Comparison of ENCODE assay signal across 8 mouse cellular contexts in the genomic region with DNA sequence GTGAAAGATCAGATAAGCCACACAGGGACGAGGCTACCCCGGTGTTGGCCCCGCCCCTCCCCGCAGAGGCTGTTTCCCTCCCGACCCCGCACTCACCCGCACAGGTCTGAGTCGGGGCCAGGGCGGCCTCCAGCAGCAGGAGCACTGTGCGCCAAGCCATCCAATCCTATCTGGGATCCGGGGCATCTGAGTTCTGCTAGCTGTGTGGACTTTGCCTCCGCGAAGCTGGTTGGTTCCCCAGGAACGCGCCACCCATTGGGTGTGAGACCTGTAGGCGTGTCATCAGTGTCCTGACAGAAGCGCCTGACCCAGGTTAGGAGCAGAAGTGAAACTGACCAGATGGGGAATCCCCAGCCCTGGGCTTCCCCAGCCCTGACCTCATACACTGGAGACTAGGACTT. TPM values are rescaled to one million over a fixed set of nuclear protein-coding genes. Genes with fewer than 3 reads are reported as not detected.
DNase-seq lines count a peak whose midpoint lies in the region; ATAC-seq and TF ChIP-seq lines count a peak whose summit lies in the region.

No protein-coding gene starts in this region.

- no peak overlapping the region for H3K27ac ChIP-seq in embryonic fibroblast, embryonic 13.5 days (ENCODE audit: insufficient read depth, low read length)
- H3K27ac ChIP-seq in heart, embryonic 16.5 days (ENCODE audit: low read length): no peak overlapping the region
- H3K27ac ChIP-seq in small intestine, adult 2 months (ENCODE audit: insufficient read depth, low read depth, low read length): peak overlapping the region; percentile 87

- no peaks in the 10 kb centered on the region for H3K36me3 ChIP-seq in E14TG2a.4 (ENCODE audit: insufficient read depth, low read length)
- H3K36me3 ChIP-seq in heart, embryonic 16.5 days (ENCODE audit: control insufficient read depth, insufficient read depth): no peaks in the 10 kb centered on the region
- H3K36me3 ChIP-seq in small intestine, adult 2 months (ENCODE audit: control insufficient read depth, insufficient read depth, low read length): no peaks in the 10 kb centered on the region

- H3K4me2 ChIP-seq in heart, embryonic 16.5 days (ENCODE audit: low read depth, low read length): peak overlapping the region; percentile 64

- ATAC-seq in heart, embryonic 16.5 days (replicated peaks; ENCODE audit: extremely low read depth, insufficient read depth, low FRiP score): 0 out of 2 replicates have a peak, but pooled peaks have one; percentile 10

- no peaks in the 10 kb centered on the region for H3K9me3 ChIP-seq in E14TG2a.4 (ENCODE audit: low read length)
- H3K9me3 ChIP-seq in heart, embryonic 16.5 days (replicated peaks; ENCODE audit: control insufficient read depth, low read length): no peaks in the 10 kb centered on the region

- TF ChIP-seq CTCF in E14TG2a.4 (conservative IDR thresholded peaks at IDR 0.05; ENCODE audit: low read length): no peak
- no peak for TF ChIP-seq CTCF in embryonic fibroblast, embryonic 13.5 days (IDR thresholded peaks at IDR 0.05; ENCODE audit: borderline replicate concordance, insufficient read depth, low read length)
- no peak for TF ChIP-seq CTCF in small intestine, adult 2 months (IDR thresholded peaks at IDR 0.05; ENCODE audit: extremely low read depth, insufficient read length, insufficient replicate concordance, low read depth, low read length)

- peaks cover 50% of the 10 kb centered on the region for H3K4me1 ChIP-seq in E14TG2a.4 (replicated peaks; ENCODE audit: low read depth, low read length)
- H3K4me1 ChIP-seq in embryonic fibroblast, embryonic 13.5 days (ENCODE audit: control insufficient read depth, insufficient read depth, low read length): peaks cover 2% of the 10 kb centered on the region; the same call in 1 of the 2 replicates
- peaks cover 16% of the 10 kb centered on the region for H3K4me1 ChIP-seq in heart, embryonic 16.5 days (ENCODE audit: control insufficient read depth, insufficient read depth, low read length)
- H3K4me1 ChIP-seq in small intestine, adult 2 months (ENCODE audit: control insufficient read depth, insufficient read depth, insufficient read length, low read length): peaks cover 26% of the 10 kb centered on the region

- peaks cover 33% of the 10 kb centered on the region for H3K27me3 ChIP-seq in E14TG2a.4 (ENCODE audit: insufficient read depth, low read length)
- peaks cover 38% of the 10 kb centered on the region for H3K27me3 ChIP-seq in heart, embryonic 16.5 days (ENCODE audit: control insufficient read depth, insufficient read depth, low read length)
- H3K27me3 ChIP-seq in small intestine, adult 2 months (ENCODE audit: control insufficient read depth, insufficient read depth, low read length): no peaks in the 10 kb centered on the region

- H3K4me3 ChIP-seq in E14TG2a.4 (replicated peaks; ENCODE audit: low read length): peak overlapping the region; percentile 82
- peak overlapping the region; percentile 16; the same call in 1 of the 2 replicates for H3K4me3 ChIP-seq in embryonic fibroblast, embryonic 13.5 days (ENCODE audit: insufficient read depth, low read length)
- peak overlapping the region; percentile 52 for H3K4me3 ChIP-seq in heart, embryonic 16.5 days (ENCODE audit: low read length)
- peak overlapping the region; percentile 79 for H3K4me3 ChIP-seq in small intestine, adult 2 months (ENCODE audit: low read depth, low read length)

- WGBS in heart, embryonic 16.5 days: under 1% methylated on average over 17 of the region's 17 CpGs
- under 1% methylated on average over 17 of the region's 17 CpGs for WGBS in small intestine, adult 2 months

- no peak for TF ChIP-seq POLR2A in embryonic fibroblast, embryonic 13.5 days (IDR thresholded peaks at IDR 0.05; ENCODE audit: low read depth, low read length)
- TF ChIP-seq POLR2A in small intestine, adult 2 months (IDR thresholded peaks at IDR 0.05; ENCODE audit: low read depth, low read length): peak; percentile 82

- H3K9ac ChIP-seq in heart, embryonic 16.5 days (ENCODE audit: low read length): peak overlapping the region; percentile 34

- peak; percentile 89 for DNase-seq in adrenal gland, postnatal 14 days
- peak; percentile 85 for DNase-seq in kidney, postnatal 10 days
- peak; percentile 85 to 86 for DNase-seq in lung, postnatal 4 days
- no peak for DNase-seq in frontal cortex, adult 2 months (ENCODE audit: extremely low spot score in 1 of 2, low spot score in 1 of 2)

RNA-seq across cellular contexts. Expression of a gene that starts 21.5 kb away (rescaled TPM):
- 212 and 322 TPM in 2 replicates for total RNA-seq in adrenal gland, postnatal 14 days (2021)
- polyA plus RNA-seq in embryonic fibroblast, embryonic 13.5 days (2011; ENCODE audit: insufficient read length, low read depth, missing spikeins): 131 and 166 TPM in 2 replicates
- polyA plus RNA-seq in heart, embryonic 16.5 days (2015; fragmentation: Nextera tagmentation; extraction: Ambion mirVana): 66.0 and 100 TPM in 2 replicates
- 2,533 and 6,705 TPM in 2 replicates for polyA plus RNA-seq in small intestine, adult 2 months (2012; rRNA removed)
- polyA plus RNA-seq in frontal cortex, adult 2 months (2012; rRNA removed): 75.5 and 94.5 TPM in 2 replicates

RNA-seq across cellular contexts. Expression of a gene that starts 22.8 kb away (rescaled TPM):
- 760 and 860 TPM in 2 replicates for total RNA-seq in adrenal gland, postnatal 14 days (2021)
- 1,572 and 1,668 TPM in 2 replicates for polyA plus RNA-seq in embryonic fibroblast, embryonic 13.5 days (2011; ENCODE audit: insufficient read length, low read depth, missing spikeins)
- 873 and 901 TPM in 2 replicates for polyA plus RNA-seq in heart, embryonic 16.5 days (2015; fragmentation: Nextera tagmentation; extraction: Ambion mirVana)
- 509 and 766 TPM in 2 replicates for polyA plus RNA-seq in small intestine, adult 2 months (2012; rRNA removed)
- polyA plus RNA-seq in frontal cortex, adult 2 months (2012; rRNA removed): 488 and 518 TPM in 2 replicates

RNA-seq across cellular contexts. Expression of a gene that starts 23.0 kb away (rescaled TPM):
- total RNA-seq in adrenal gland, postnatal 14 days (2021): 46.8 and 52.9 TPM in 2 replicates
- polyA plus RNA-seq in embryonic fibroblast, embryonic 13.5 days (2011; ENCODE audit: insufficient read length, low read depth, missing spikeins): 34.0 and 35.7 TPM in 2 replicates
- 39.7 and 42.5 TPM in 2 replicates for polyA plus RNA-seq in heart, embryonic 16.5 days (2015; fragmentation: Nextera tagmentation; extraction: Ambion mirVana)
- 28.4 and 52.3 TPM in 2 replicates for polyA plus RNA-seq in small intestine, adult 2 months (2012; rRNA removed)
- 69.5 and 70.5 TPM in 2 replicates for polyA plus RNA-seq in frontal cortex, adult 2 months (2012; rRNA removed)

RNA-seq across cellular contexts. Expression of a gene that starts 27.3 kb away (rescaled TPM):
- total RNA-seq in adrenal gland, postnatal 14 days (2021): 3.2 and 6.2 TPM in 2 replicates
- 2.3 and 3.6 TPM in 2 replicates for polyA plus RNA-seq in embryonic fibroblast, embryonic 13.5 days (2011; ENCODE audit: insufficient read length, low read depth, missing spikeins)
- polyA plus RNA-seq in heart, embryonic 16.5 days (2015; fragmentation: Nextera tagmentation; extraction: Ambion mirVana): 5.7 and 5.8 TPM in 2 replicates
- 14.8 and 24.6 TPM in 2 replicates for polyA plus RNA-seq in small intestine, adult 2 months (2012; rRNA removed)
- polyA plus RNA-seq in frontal cortex, adult 2 months (2012; rRNA removed): 6.9 and 7.5 TPM in 2 replicates

RNA-seq across cellular contexts. Expression of a gene that starts 38.2 kb away (rescaled TPM):
- 32.9 and 35.7 TPM in 2 replicates for total RNA-seq in adrenal gland, postnatal 14 days (2021)
- 20.3 and 20.5 TPM in 2 replicates for polyA plus RNA-seq in embryonic fibroblast, embryonic 13.5 days (2011; ENCODE audit: insufficient read length, low read depth, missing spikeins)
- 19.3 and 20.5 TPM in 2 replicates for polyA plus RNA-seq in heart, embryonic 16.5 days (2015; fragmentation: Nextera tagmentation; extraction: Ambion mirVana)
- 10.0 and 12.4 TPM in 2 replicates for polyA plus RNA-seq in small intestine, adult 2 months (2012; rRNA removed)
- polyA plus RNA-seq in frontal cortex, adult 2 months (2012; rRNA removed): 13.3 and 13.7 TPM in 2 replicates

Comparison
In these comparisons a context has a peak if more than half of its experiments do, and no peak if none do; other contexts are left out.
1. H3K4me3 ChIP-seq: peak in every context shown above with its lines; median percentile 82 in E14TG2a.4; 79 in small intestine, adult 2 months; 52 in heart, embryonic 16.5 days; 16 in embryonic fibroblast, embryonic 13.5 days.
2. DNase-seq: peak in adrenal gland, postnatal 14 days (single experiment), kidney, postnatal 10 days (single experiment) and lung, postnatal 4 days (2 of 2); none in frontal cortex, adult 2 months (0 of 2).
3. RNA of a gene that starts 21.5 kb away (polyA plus RNA-seq): 2,533 to 6,705 TPM in small intestine, adult 2 months; 131 to 166 TPM in embryonic fibroblast, embryonic 13.5 days, 66.0 to 100 TPM in heart, embryonic 16.5 days and 75.5 to 94.5 TPM in frontal cortex, adult 2 months; every median in the first group is over 10 times any median in the second.